Comparison of ENCODE assay signal across 38 mouse cellular contexts in genomic region chr7:126545631-126546030, GRCm38 (mm10). TPM values are rescaled to one million over a fixed set of nuclear protein-coding genes. Genes with fewer than 3 reads are reported as not detected.
"Had no signal": no experiment of that assay in that cellular context is flagged by ENCODE, and none has a peak within 500 bp of the region (broad histone marks: within the 10 kb centered on the region; RNA-seq: fewer than 3 reads in every experiment).

No protein-coding gene starts in this region.

- H3K4me1 ChIP-seq: heart, embryonic 13.5 days; heart, embryonic 15.5 days; hindbrain, embryonic 10.5 days; hindbrain, embryonic 12.5 days; kidney, embryonic 15.5 days; limb, embryonic 10.5 days; limb, embryonic 12.5 days; liver, embryonic 13.5 days; liver, embryonic 15.5 days had no signal

- H3K4me2 ChIP-seq: heart, embryonic 11.5 days; heart, embryonic 13.5 days; heart, embryonic 15.5 days; hindbrain, embryonic 12.5 days; hindbrain, embryonic 14.5 days; kidney, embryonic 15.5 days; limb, embryonic 12.5 days; liver, embryonic 11.5 days; liver, embryonic 13.5 days; liver, embryonic 15.5 days had no signal

- DNase-seq: gastrocnemius, adult 2 months; gastrocnemius, postnatal 10 days; gastrocnemius, postnatal 25 days; heart, adult 18-20 months; heart, postnatal 14 days; heart, postnatal 36 days; kidney, adult 11 months; kidney, adult 2 months; kidney, adult 9 months; kidney, postnatal 14 days; kidney, postnatal 4 days; liver; liver, embryonic 13.5 days had no signal

- ATAC-seq: hindbrain, embryonic 16.5 days; intestine, embryonic 16.5 days had no signal

- H3K9ac ChIP-seq: heart, embryonic 13.5 days; heart, embryonic 15.5 days; hindbrain, embryonic 12.5 days; hindbrain, embryonic 14.5 days; kidney, embryonic 15.5 days; limb, embryonic 12.5 days; liver, embryonic 13.5 days; liver, embryonic 15.5 days had no signal

- H3K27me3 ChIP-seq: heart, embryonic 13.5 days; heart, embryonic 15.5 days; hindbrain, embryonic 12.5 days; kidney, embryonic 15.5 days; limb, embryonic 12.5 days; liver, embryonic 13.5 days; liver, embryonic 15.5 days had no signal

- H3K27ac ChIP-seq: gastrocnemius, adult 2 months; heart, embryonic 13.5 days; heart, embryonic 15.5 days; hindbrain, embryonic 10.5 days; hindbrain, embryonic 12.5 days; hindbrain, embryonic 14.5 days; kidney, embryonic 15.5 days; kidney, postnatal 0 days; layer of hippocampus, adult 2 months; left cerebral cortex, adult 2 months; limb, embryonic 10.5 days; limb, embryonic 12.5 days; liver, embryonic 13.5 days; liver, embryonic 15.5 days had no signal

- H3K9me3 ChIP-seq: heart, embryonic 13.5 days; heart, embryonic 15.5 days; hindbrain, embryonic 10.5 days; hindbrain, embryonic 12.5 days; kidney, embryonic 15.5 days; limb, embryonic 10.5 days; limb, embryonic 12.5 days; liver, embryonic 13.5 days; liver, embryonic 15.5 days had no signal

- H3K4me3 ChIP-seq: gastrocnemius, adult 2 months; heart, embryonic 13.5 days; heart, embryonic 15.5 days; hindbrain, embryonic 10.5 days; hindbrain, embryonic 12.5 days; kidney, embryonic 15.5 days; layer of hippocampus, adult 2 months; left cerebral cortex, adult 2 months; limb, embryonic 10.5 days; limb, embryonic 12.5 days; liver, embryonic 13.5 days; liver, embryonic 15.5 days had no signal

RNA-seq across cellular contexts. Expression of gene Il27, which starts 49.1 kb away (rescaled TPM):
- total RNA-seq: gastrocnemius, adult 2 months; gastrocnemius, postnatal 10 days; gastrocnemius, postnatal 25 days; gastrocnemius, postnatal 4 days; heart, adult 18-20 months; heart, adult 8-10 months; heart, postnatal 14 days; heart, postnatal 36 days; layer of hippocampus, adult 2 months; layer of hippocampus, postnatal 10 days; layer of hippocampus, postnatal 25 days; left cerebral cortex, adult 2 months; left cerebral cortex, postnatal 14 days; left cerebral cortex, postnatal 36 days had no signal
- polyA plus RNA-seq: heart, embryonic 11.5 days; heart, embryonic 13.5 days; heart, postnatal 0 days; hindbrain, embryonic 10.5 days; hindbrain, embryonic 12.5 days; hindbrain, embryonic 14.5 days; hindbrain, embryonic 16.5 days; intestine, embryonic 14.5 days; intestine, embryonic 16.5 days; kidney, embryonic 15.5 days; kidney, postnatal 0 days; limb, embryonic 10.5 days; limb, embryonic 12.5 days; limb, embryonic 14.5 days; liver, embryonic 11.5 days; liver, embryonic 13.5 days had no signal
